Mouse (Mus musculus) Muller cell, postnatal 12 days (primary cell): ENCODE data around the gene Casc3.

ENCODE experiments used
- DNase-seq: peaks from one replicate; pipeline ENCODE4 v3.0.0-alpha.2; 2015; ENCODE audit errors: inconsistent ontology term

The Casc3 gene

GRCm38 (mm10) chr11:98804605-98805004 is at the start of gene Casc3:
Casc3 (plus strand) TSS chr11:98804905.
- no peak for DNase-seq

GRCm38 (mm10) chr11:98755726-98756380 is 48.9 kb upstream of the Casc3 start:
- no peak for DNase-seq

GRCm38 (mm10) chr11:98756711-98757110 is 48.0 kb upstream of the Casc3 start:
- no peak for DNase-seq

- no peak for DNase-seq
Observed at GRCm38 (mm10) chr11:98761939-98762338, 42.8 kb upstream of the Casc3 start.

GRCm38 (mm10) chr11:98762756-98763501 is 41.8 kb upstream of the Casc3 start:
- DNase-seq = no peak

GRCm38 (mm10) chr11:98763502-98763861 is 41.2 kb upstream of the Casc3 start:
- DNase-seq = no peak

- DNase-seq = no peak
Observed at GRCm38 (mm10) chr11:98764091-98764490, 40.6 kb upstream of the Casc3 start.

- no peak for DNase-seq
Observed at GRCm38 (mm10) chr11:98764746-98765145, 40.0 kb upstream of the Casc3 start.

GRCm38 (mm10) chr11:98765421-98766309 is 39.0 kb upstream of the Casc3 start:
- no peak for DNase-seq

- no peak for DNase-seq
Observed at GRCm38 (mm10) chr11:98766346-98766745, 38.4 kb upstream of the Casc3 start.

GRCm38 (mm10) chr11:98766816-98767215 is 37.9 kb upstream of the Casc3 start:
- DNase-seq = no peak

GRCm38 (mm10) chr11:98767276-98767675 is 37.4 kb upstream of the Casc3 start:
- peak; percentile 84 for DNase-seq

- no peak for DNase-seq
Observed at GRCm38 (mm10) chr11:98767713-98768112, 37.0 kb upstream of the Casc3 start.

- DNase-seq = peak; percentile 54
Observed at GRCm38 (mm10) chr11:98768127-98769006, 36.3 kb upstream of the Casc3 start.

- no peak for DNase-seq
Observed at GRCm38 (mm10) chr11:98769007-98769954, 35.4 kb upstream of the Casc3 start.

GRCm38 (mm10) chr11:98770096-98770975 is 34.4 kb upstream of the Casc3 start:
- DNase-seq = no peak

GRCm38 (mm10) chr11:98771131-98771530 is 33.6 kb upstream of the Casc3 start:
- DNase-seq = no peak

- DNase-seq = no peak
Observed at GRCm38 (mm10) chr11:98771844-98772525, 32.7 kb upstream of the Casc3 start.
